In the genomic region with DNA sequence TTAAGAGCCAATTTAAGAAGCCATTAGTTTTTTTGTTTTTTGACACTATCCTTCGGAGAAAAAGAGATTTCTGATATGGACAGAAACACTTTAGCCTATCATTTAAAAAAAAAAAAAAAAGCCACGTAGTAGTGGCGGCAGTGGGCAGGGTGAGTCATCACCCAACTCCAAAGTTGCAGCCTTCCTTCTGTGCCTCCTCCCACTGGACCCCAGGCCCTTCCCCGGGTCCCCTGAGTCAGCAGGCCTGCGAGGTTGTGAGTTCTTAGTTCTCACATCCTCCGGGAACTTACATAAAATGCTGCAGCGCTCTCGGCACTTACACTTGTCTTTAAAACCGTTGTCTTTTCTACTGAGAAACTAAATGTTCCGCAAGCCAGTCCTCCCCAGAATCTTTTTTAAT, we compare ENCODE assay signal across 8 mouse cellular contexts. TPM values are rescaled to one million over a fixed set of nuclear protein-coding genes. Genes with fewer than 3 reads are reported as not detected.
DNase-seq lines count a peak whose midpoint lies in the region; ATAC-seq and TF ChIP-seq lines count a peak whose summit lies in the region.

No protein-coding gene starts in this region.

- H3K9ac ChIP-seq in kidney, embryonic 15.5 days = no peak overlapping the region
- peak overlapping the region; percentile 40 for H3K9ac ChIP-seq in lung, embryonic 14.5 days

- H3K4me1 ChIP-seq in kidney, embryonic 15.5 days = peaks cover 43% of the 10 kb centered on the region
- H3K4me1 ChIP-seq in lung, embryonic 14.5 days (ENCODE audit: insufficient read depth) = peaks cover 11% of the 10 kb centered on the region

- H3K36me3 ChIP-seq in kidney, embryonic 15.5 days = no peaks in the 10 kb centered on the region
- H3K36me3 ChIP-seq in lung, embryonic 14.5 days (ENCODE audit: insufficient read depth) = no peaks in the 10 kb centered on the region

- no peak for ATAC-seq in kidney, embryonic 15.5 days (replicated peaks; ENCODE audit: low FRiP score)
- no peak for ATAC-seq in lung, embryonic 14.5 days (ENCODE audit: insufficient read depth)

- no peaks in the 10 kb centered on the region for H3K9me3 ChIP-seq in kidney, embryonic 15.5 days (replicated peaks)
- no peaks in the 10 kb centered on the region for H3K9me3 ChIP-seq in lung, embryonic 14.5 days (ENCODE audit: low read depth, low read length)

- H3K27me3 ChIP-seq in kidney, embryonic 15.5 days = no peaks in the 10 kb centered on the region
- no peaks in the 10 kb centered on the region for H3K27me3 ChIP-seq in lung, embryonic 14.5 days (ENCODE audit: insufficient read depth, low read length)

- TF ChIP-seq CTCF in lung, embryonic 14.5 days (IDR thresholded peaks at IDR 0.05; ENCODE audit: low read depth) = no peak

- peak overlapping the region; percentile 71 for H3K4me3 ChIP-seq in kidney, embryonic 15.5 days (replicated peaks)
- peak overlapping the region; percentile 84 for H3K4me3 ChIP-seq in lung, embryonic 14.5 days (ENCODE audit: low read depth, low read length)

- peak overlapping the region; percentile 56; the same call in 1 of the 2 replicates for H3K27ac ChIP-seq in kidney, embryonic 15.5 days
- no peak overlapping the region for H3K27ac ChIP-seq in lung, embryonic 14.5 days (ENCODE audit: low read depth)

- peak overlapping the region; percentile 82 for H3K4me2 ChIP-seq in kidney, embryonic 15.5 days
- peak overlapping the region; percentile 85 for H3K4me2 ChIP-seq in lung, embryonic 14.5 days

- peak; percentile 86 for DNase-seq in 3134 (ENCODE audit: extremely low read depth, insufficient read length, low spot score)
- DNase-seq in CD4-positive, CD25-positive, alpha-beta regulatory T cell, adult 2 months (ENCODE audit: low read depth, low spot score) = peak; percentile 64
- DNase-seq in embryo, embryonic 10 days (ENCODE audit: low spot score) = peak; percentile 57
- DNase-seq in heart, adult 8-10 months (ENCODE audit: low spot score) = peak; percentile 45
- peak; percentile 60 for DNase-seq in lung, embryonic 14.5 days
- DNase-seq in right cerebral cortex, adult 2 months (ENCODE audit: low spot score in 2 of 2) = peak; percentile 68 to 73
- no peak for DNase-seq in cerebellum, postnatal 36 days

- WGBS in kidney, embryonic 15.5 days = 8% methylated on average over 10 of the region's 10 CpGs
- 10% methylated on average over 10 of the region's 10 CpGs for WGBS in lung, embryonic 14.5 days

RNA-seq across cellular contexts. Expression of a gene that starts 2.0 kb away (rescaled TPM):
- total RNA-seq in heart, adult 8-10 months (2022) = 10 to 100 TPM; 21.8 to 25.3 (median 22.6) TPM
- 59.6 and 66.9 TPM in 2 replicates for polyA plus RNA-seq in kidney, embryonic 15.5 days (2015; fragmentation: Nextera tagmentation; extraction: Ambion mirVana)
- polyA plus RNA-seq in lung, embryonic 14.5 days (2014; fragmentation: Nextera tagmentation; extraction: Ambion mirVana) = 63.7 and 67.3 TPM in 2 replicates

RNA-seq across cellular contexts. Expression of a gene that starts 33.5 kb away (rescaled TPM):
- 10 to 100 TPM in 3 of 4 experiments, 1 to 10 TPM in 1; 8.9 to 14.0 (median 12.8) TPM for total RNA-seq in heart, adult 8-10 months (2022)
- polyA plus RNA-seq in kidney, embryonic 15.5 days (2015; fragmentation: Nextera tagmentation; extraction: Ambion mirVana) = 42.9 and 43.4 TPM in 2 replicates
- polyA plus RNA-seq in lung, embryonic 14.5 days (2014; fragmentation: Nextera tagmentation; extraction: Ambion mirVana) = 39.5 and 39.7 TPM in 2 replicates

Comparison
In these comparisons a context has a peak if more than half of its experiments do, and no peak if none do; other contexts are left out.
1. DNase-seq: peak in 3134 (single experiment), CD4-positive, CD25-positive, alpha-beta regulatory T cell, adult 2 months (single experiment), embryo, embryonic 10 days (single experiment), heart, adult 8-10 months (single experiment), lung, embryonic 14.5 days (single experiment) and right cerebral cortex, adult 2 months (2 of 2); none in cerebellum, postnatal 36 days (0 of 2).